Mouse (Mus musculus) ES-Bruce4 (cell line): ENCODE data around the gene Cd68. TPM values are rescaled to one million over a fixed set of nuclear protein-coding genes. Genes with fewer than 3 reads are reported as not detected.

ENCODE experiments used
- H3K27ac ChIP-seq: 2 replicates; pipeline ENCODE4 v1.5.1; 2012; ENCODE audit warnings: low read length, inconsistent platforms; ENCODE audit not compliant: insufficient read depth
- H3K27me3 ChIP-seq: 2 replicates; pipeline ENCODE4 v1.6.1; 2012; ENCODE audit warnings: mild to moderate bottlenecking, low read length, inconsistent platforms; ENCODE audit not compliant: control insufficient read depth, poor library complexity, insufficient read depth, severe bottlenecking
- H3K36me3 ChIP-seq: 2 replicates; pipeline ENCODE4 v1.6.1; 2012; ENCODE audit warnings: inconsistent platforms, mild to moderate bottlenecking, low read length, moderate library complexity; ENCODE audit not compliant: control insufficient read depth, poor library complexity, insufficient read depth, severe bottlenecking
- H3K4me1 ChIP-seq: one replicate; pipeline ENCODE4 v1.8.1; 2011; ENCODE audit warnings: low read length; ENCODE audit not compliant: control insufficient read depth, insufficient read depth
- H3K4me3 ChIP-seq: 2 replicates; pipeline ENCODE4 v1.5.1; 2011; ENCODE audit warnings: low read depth, mild to moderate bottlenecking, low read length
- H3K9ac ChIP-seq: 2 replicates; pipeline ENCODE4 v1.6.1; 2012; ENCODE audit warnings: low read depth, mild to moderate bottlenecking, inconsistent platforms; ENCODE audit not compliant: poor library complexity, severe bottlenecking
- H3K9me3 ChIP-seq: replicated peaks from 2 replicates; pipeline ENCODE4 v1.6.1; 2012; ENCODE audit warnings: mild to moderate bottlenecking, low read length, inconsistent platforms; ENCODE audit not compliant: control insufficient read depth, poor library complexity, insufficient read depth, severe bottlenecking
- CTCF ChIP-seq: IDR thresholded peaks from one replicate; pipeline ENCODE4 v1.8.1; 2011; ENCODE audit warnings: low read depth, low read length
- EP300 ChIP-seq: IDR thresholded peaks from 2 replicates; pipeline ENCODE4 v1.6.1; 2011; ENCODE audit warnings: low read depth, low read length; ENCODE audit not compliant: insufficient read depth
- POLR2A ChIP-seq: IDR thresholded peaks from one replicate; pipeline ENCODE4 v1.8.1; 2011; ENCODE audit warnings: low read length; ENCODE audit not compliant: insufficient read depth
- polyA plus RNA-seq: library from polyadenylated mRNA; stranded (reverse); fragments of >200 nt; gene quantifications from 2 replicates; pipeline ENCODE4 v1.2.4, GENCODE M21; 2011; ENCODE audit warnings: low read depth; ENCODE audit not compliant: missing spikeins, insufficient read depth, insufficient read length

Cd68 gene
- polyA plus RNA-seq, 1 experiment, result 36.2 TPM

- peak overlapping the region; percentile 95 for H3K27ac ChIP-seq
- no peak for TF ChIP-seq CTCF
- no peak for TF ChIP-seq EP300
- H3K27me3 ChIP-seq, result no peaks in the 10 kb centered on the region
- peak overlapping the region; percentile 75 for H3K9ac ChIP-seq
- H3K4me3 ChIP-seq, result peak overlapping the region; percentile 94
- H3K36me3 ChIP-seq, result peaks cover 8% of the 10 kb centered on the region
- no peaks in the 10 kb centered on the region for H3K4me1 ChIP-seq
- no peaks in the 10 kb centered on the region; the same call in 1 of the 2 replicates for H3K9me3 ChIP-seq
These were observed 4.6 kb downstream of the Cd68 start for GRCm38 (mm10) chr11:69661221-69661881.

GRCm38 (mm10) chr11:69657462-69657881, 8.5 kb downstream of the Cd68 start:
- no peaks in the 10 kb centered on the region for H3K4me1 ChIP-seq
- H3K9me3 ChIP-seq, result no peaks in the 10 kb centered on the region
- no peaks in the 10 kb centered on the region for H3K27me3 ChIP-seq
- peak overlapping the region; percentile 77; the same call in 1 of the 2 replicates for H3K9ac ChIP-seq
- H3K36me3 ChIP-seq, result peaks cover 7% of the 10 kb centered on the region
- peak overlapping the region; percentile 43 for H3K4me3 ChIP-seq
- TF ChIP-seq POLR2A (no peak), EP300 (no peak), CTCF (no peak)
- H3K27ac ChIP-seq, result peak overlapping the region; percentile 60

- Histone ChIP-seq H3K9ac (peak overlapping the region; percentile 77), H3K36me3 (peaks cover 13% of the 10 kb centered on the region), H3K27me3 (no peaks in the 10 kb centered on the region), H3K9me3 (no peaks in the 10 kb centered on the region), H3K4me3 (peak overlapping the region; percentile 77), H3K27ac (peak overlapping the region; percentile 85), H3K4me1 (no peaks in the 10 kb centered on the region)
- TF ChIP-seq EP300 (no peak), POLR2A (no peak), CTCF (peak; percentile 62)
These were observed 9.1 kb downstream of the Cd68 start for GRCm38 (mm10) chr11:69656617-69657461.

GRCm38 (mm10) chr11:69656065-69656455, 9.9 kb downstream of the Cd68 start:
- peaks cover 20% of the 10 kb centered on the region for H3K36me3 ChIP-seq
- peak overlapping the region; percentile 77 for H3K9ac ChIP-seq
- peak overlapping the region; percentile 77 for H3K4me3 ChIP-seq
- H3K27me3 ChIP-seq, result no peaks in the 10 kb centered on the region
- no peaks in the 10 kb centered on the region for H3K9me3 ChIP-seq
- TF ChIP-seq EP300 (peak; percentile 93), POLR2A (no peak)
- H3K4me1 ChIP-seq, result no peaks in the 10 kb centered on the region
- peak overlapping the region; percentile 85 for H3K27ac ChIP-seq

GRCm38 (mm10) chr11:69655264-69656064, 10.5 kb downstream of the Cd68 start, which contains the start of gene Sox15:
Gene Sox15 (plus strand): TSS chr11:69655314.
- Histone ChIP-seq H3K36me3 (peaks cover 26% of the 10 kb centered on the region), H3K27me3 (no peaks in the 10 kb centered on the region), H3K4me3 (peak within 1 kb of the TSS; percentile 77), H3K4me1 (no peaks in the 10 kb centered on the region), H3K9ac (peak within 1 kb of the TSS; percentile 77), H3K27ac (peak within 1 kb of the TSS; percentile 85), H3K9me3 (no peaks in the 10 kb centered on the region)
- peak; percentile 16 for TF ChIP-seq POLR2A
- TF ChIP-seq CTCF, result peak; percentile 70
- TF ChIP-seq EP300, result 0 out of 2 replicates have a peak, but pooled peaks have one; percentile 33
